Mouse (Mus musculus) ES-Bruce4 (cell line): ENCODE results near the gene Mdh1. TPM values are rescaled to one million over a fixed set of nuclear protein-coding genes. Genes with fewer than 3 reads are reported as not detected.

Experiments used
- H3K27ac ChIP-seq: 2 replicates; pipeline ENCODE4 v1.5.1; 2012; ENCODE audit warnings: low read length, inconsistent platforms; ENCODE audit not compliant: insufficient read depth
- H3K27me3 ChIP-seq: 2 replicates; pipeline ENCODE4 v1.6.1; 2012; ENCODE audit warnings: mild to moderate bottlenecking, low read length, inconsistent platforms; ENCODE audit not compliant: control insufficient read depth, poor library complexity, insufficient read depth, severe bottlenecking
- H3K36me3 ChIP-seq: 2 replicates; pipeline ENCODE4 v1.6.1; 2012; ENCODE audit warnings: inconsistent platforms, mild to moderate bottlenecking, low read length, moderate library complexity; ENCODE audit not compliant: control insufficient read depth, poor library complexity, insufficient read depth, severe bottlenecking
- H3K4me1 ChIP-seq: one replicate; pipeline ENCODE4 v1.8.1; 2011; ENCODE audit warnings: low read length; ENCODE audit not compliant: control insufficient read depth, insufficient read depth
- H3K4me3 ChIP-seq: 2 replicates; pipeline ENCODE4 v1.5.1; 2011; ENCODE audit warnings: low read depth, mild to moderate bottlenecking, low read length
- H3K9ac ChIP-seq: 2 replicates; pipeline ENCODE4 v1.6.1; 2012; ENCODE audit warnings: low read depth, mild to moderate bottlenecking, inconsistent platforms; ENCODE audit not compliant: poor library complexity, severe bottlenecking
- H3K9me3 ChIP-seq: replicated peaks from 2 replicates; pipeline ENCODE4 v1.6.1; 2012; ENCODE audit warnings: mild to moderate bottlenecking, low read length, inconsistent platforms; ENCODE audit not compliant: control insufficient read depth, poor library complexity, insufficient read depth, severe bottlenecking
- CTCF ChIP-seq: IDR thresholded peaks from one replicate; pipeline ENCODE4 v1.8.1; 2011; ENCODE audit warnings: low read depth, low read length
- EP300 ChIP-seq: IDR thresholded peaks from 2 replicates; pipeline ENCODE4 v1.6.1; 2011; ENCODE audit warnings: low read depth, low read length; ENCODE audit not compliant: insufficient read depth
- POLR2A ChIP-seq: IDR thresholded peaks from one replicate; pipeline ENCODE4 v1.8.1; 2011; ENCODE audit warnings: low read length; ENCODE audit not compliant: insufficient read depth
- polyA plus RNA-seq: library from polyadenylated mRNA; stranded (reverse); fragments of >200 nt; gene quantifications from 2 replicates; pipeline ENCODE4 v1.2.4, GENCODE M21; 2011; ENCODE audit warnings: low read depth; ENCODE audit not compliant: missing spikeins, insufficient read depth, insufficient read length

The Mdh1 gene
- polyA plus RNA-seq, 1 experiment, result 156 TPM

GRCm38 (mm10) chr11:21570109-21570474 lies 2.1 kb downstream of the Mdh1 start:
- Histone ChIP-seq H3K36me3 (peaks cover 1% of the 10 kb centered on the region; the same call in 1 of the 2 replicates), H3K4me3 (no peak overlapping the region), H3K4me1 (no peaks in the 10 kb centered on the region), H3K27ac (no peak overlapping the region), H3K27me3 (no peaks in the 10 kb centered on the region), H3K9me3 (no peaks in the 10 kb centered on the region), H3K9ac (no peak overlapping the region)
- TF ChIP-seq CTCF, result no peak
- no peak for TF ChIP-seq POLR2A
- no peak for TF ChIP-seq EP300

DNA sequence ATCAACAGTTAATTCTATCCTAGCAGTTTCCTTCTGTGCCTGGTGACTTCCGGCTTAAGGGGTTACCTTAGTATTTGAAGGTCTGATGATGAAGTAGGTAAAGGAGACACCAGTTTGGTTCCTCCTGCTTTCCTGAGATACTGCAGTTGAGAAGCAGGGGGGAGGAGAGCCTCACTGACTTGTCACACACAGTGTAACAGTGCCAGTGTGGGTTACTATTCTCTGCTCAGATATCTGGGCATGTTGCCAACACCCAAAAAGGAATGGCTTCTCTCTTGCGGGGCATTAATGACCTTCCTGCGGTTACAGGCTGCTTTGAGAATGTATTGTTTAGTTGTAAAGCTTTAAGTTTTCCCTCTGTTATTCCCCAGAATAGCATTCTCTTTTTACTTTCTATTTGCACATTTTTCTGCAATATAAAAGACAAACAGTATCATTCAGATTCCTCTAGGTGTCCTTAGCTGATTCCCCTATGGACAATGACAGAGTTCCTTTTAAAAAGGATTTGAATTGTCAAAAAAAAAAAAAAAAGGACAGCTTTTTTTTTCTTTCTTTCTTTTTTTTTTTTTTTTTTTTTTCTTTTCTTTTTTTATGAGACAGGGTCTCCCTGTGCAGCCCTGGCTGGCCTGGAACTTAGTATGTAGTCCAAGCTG lies 2.6 kb downstream of the Mdh1 start:
- Histone ChIP-seq H3K27ac (no peak overlapping the region), H3K36me3 (peaks cover 2% of the 10 kb centered on the region; the same call in 1 of the 2 replicates), H3K9me3 (no peaks in the 10 kb centered on the region), H3K27me3 (no peaks in the 10 kb centered on the region), H3K9ac (no peak overlapping the region), H3K4me1 (no peaks in the 10 kb centered on the region), H3K4me3 (no peak overlapping the region)
- TF ChIP-seq CTCF (no peak), EP300 (no peak), POLR2A (no peak)

DNA sequence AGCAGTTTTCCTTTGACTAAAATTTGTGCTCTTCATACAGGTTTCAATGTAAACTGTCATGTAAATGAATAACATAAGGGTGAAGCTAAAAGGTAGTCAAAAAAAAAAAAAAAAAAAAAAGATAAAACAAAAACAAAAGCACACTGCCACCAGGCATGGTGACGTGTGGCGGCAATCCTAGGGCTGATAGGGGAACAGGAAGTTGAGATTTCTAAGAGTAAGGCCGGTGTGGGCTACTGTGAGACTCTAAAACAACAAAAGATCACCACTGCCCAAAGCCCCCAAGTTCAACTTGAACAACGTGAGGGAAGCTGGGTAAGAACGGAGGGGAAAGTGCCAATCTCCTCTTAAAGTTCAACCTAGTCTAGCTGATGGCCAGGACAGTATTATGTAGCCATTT lies 3.2 kb downstream of the Mdh1 start:
- H3K4me1 ChIP-seq, result no peaks in the 10 kb centered on the region
- H3K36me3 ChIP-seq, result peaks cover 3% of the 10 kb centered on the region
- no peaks in the 10 kb centered on the region for H3K9me3 ChIP-seq
- H3K27me3 ChIP-seq, result no peaks in the 10 kb centered on the region
- no peak overlapping the region for H3K27ac ChIP-seq
- no peak overlapping the region for H3K9ac ChIP-seq
- no peak overlapping the region for H3K4me3 ChIP-seq
- no peak for TF ChIP-seq EP300
- no peak for TF ChIP-seq CTCF
- TF ChIP-seq POLR2A, result no peak

GRCm38 (mm10) chr11:21567733-21568132 lies 4.4 kb downstream of the Mdh1 start:
- Histone ChIP-seq H3K27me3 (no peaks in the 10 kb centered on the region), H3K4me3 (no peak overlapping the region), H3K4me1 (no peaks in the 10 kb centered on the region), H3K36me3 (peaks cover 6% of the 10 kb centered on the region), H3K9ac (no peak overlapping the region), H3K9me3 (no peaks in the 10 kb centered on the region), H3K27ac (no peak overlapping the region)
- TF ChIP-seq CTCF, result no peak
- TF ChIP-seq POLR2A, result no peak
- no peak for TF ChIP-seq EP300

DNA sequence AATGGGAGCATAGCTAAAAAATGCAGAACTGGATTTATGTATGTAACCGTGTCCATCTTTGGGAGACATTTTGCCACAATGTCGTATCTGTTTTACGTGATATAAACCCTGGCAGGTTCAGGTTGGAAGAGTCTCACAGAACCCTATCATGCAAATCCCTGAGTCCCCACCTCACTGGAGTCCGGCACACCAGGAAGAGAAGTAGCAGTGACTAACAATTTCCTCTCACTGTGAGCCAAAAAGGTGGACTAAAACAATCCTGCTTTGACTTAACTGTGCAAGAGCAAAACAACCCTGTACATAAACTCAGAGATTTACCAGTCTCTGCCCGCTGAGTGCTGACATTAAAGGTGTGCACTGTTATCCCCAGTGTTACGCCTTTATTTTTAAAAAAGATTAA lies 5.2 kb downstream of the Mdh1 start:
- Histone ChIP-seq H3K27me3 (no peaks in the 10 kb centered on the region), H3K4me1 (no peaks in the 10 kb centered on the region), H3K27ac (no peak overlapping the region), H3K4me3 (no peak overlapping the region), H3K9me3 (no peaks in the 10 kb centered on the region), H3K36me3 (peaks cover 6% of the 10 kb centered on the region), H3K9ac (no peak overlapping the region)
- TF ChIP-seq CTCF, result no peak

GRCm38 (mm10) chr11:21564681-21565405 lies 7.3 kb downstream of the Mdh1 start:
- Histone ChIP-seq H3K4me3 (no peak overlapping the region), H3K9me3 (no peaks in the 10 kb centered on the region), H3K36me3 (peaks cover 10% of the 10 kb centered on the region), H3K4me1 (no peaks in the 10 kb centered on the region), H3K27ac (no peak overlapping the region), H3K9ac (no peak overlapping the region), H3K27me3 (no peaks in the 10 kb centered on the region)
- no peak for TF ChIP-seq CTCF
- TF ChIP-seq POLR2A, result no peak
